Mouse (Mus musculus) heart, adult 8-10 months (tissue): ENCODE measurements around the gene Brsk1. TPM values are rescaled to one million over a fixed set of nuclear protein-coding genes. Genes with fewer than 3 reads are reported as not detected.

ENCODE experiments used
- total RNA-seq, 4 experiments: library from RNA; stranded (reverse); gene quantifications; 2 replicates each; pipeline ENCODE4 v1.2.4; 2022

Brsk1 gene
- total RNA-seq, 4 experiments from 2014 or later, result 0.57 to 1.2 (median 0.98) TPM

Other genes with a start within 250 kb of the Brsk1 start
- gene Rdh13, start 245.0 kb upstream of the Brsk1 start, total RNA-seq, result 10 to 100 TPM; 28.9 to 38.3 (median 32.6) TPM
- 1 to 10 TPM; 1.3 to 5.8 (median 3.6) TPM for gene Eps8l1, start 229.9 kb upstream of the Brsk1 start, total RNA-seq
- 10 to 100 TPM; 55.6 to 74.8 (median 61.6) TPM for gene Ppp1r12c, start 188.9 kb upstream of the Brsk1 start, total RNA-seq
- gene Tnnt1, start 174.2 kb upstream of the Brsk1 start, total RNA-seq, result 10 to 100 TPM; 12.4 to 22.1 (median 19.0) TPM
- over 10,000 TPM in 3 of 4 experiments, 1,000 to 10,000 TPM in 1; 9,443 to 11,840 (median 11,050) TPM for gene Tnni3, start 166.4 kb upstream of the Brsk1 start, total RNA-seq
- 1 to 10 TPM; 2.3 to 3.0 (median 2.6) TPM for gene Dnaaf3, start 158.2 kb upstream of the Brsk1 start, total RNA-seq
- 1 to 10 TPM in 1 of 4 experiments, under 1 TPM in 3; 0.50 to 1.0 (median 0.83) TPM for gene Syt5, start 143.1 kb upstream of the Brsk1 start, total RNA-seq
- not detected for gene Ptprh, start 86.6 kb upstream of the Brsk1 start, total RNA-seq
- 1 to 10 TPM; 4.2 to 6.0 (median 4.8) TPM for gene Tmem86b, start 59.2 kb upstream of the Brsk1 start, total RNA-seq
- 10 to 100 TPM; 70.5 to 77.7 (median 75.8) TPM for gene Ppp6r1, start 31.6 kb upstream of the Brsk1 start, total RNA-seq
- gene Hspbp1, start 5.5 kb upstream of the Brsk1 start, total RNA-seq, result 10 to 100 TPM; 28.4 to 36.3 (median 33.5) TPM
- under 1 TPM in 3 of 4 experiments, not detected in 1; 0.12 to 0.24 (median 0.17) TPM for gene Tmem150b, start 34.6 kb downstream of the Brsk1 start, total RNA-seq
- 10 to 100 TPM in 2 of 4 experiments, 1 to 10 TPM in 2; 7.5 to 10.8 (median 9.7) TPM for gene Kmt5c, start 49.5 kb downstream of the Brsk1 start, total RNA-seq
- gene Cox6b2, start 62.5 kb downstream of the Brsk1 start, total RNA-seq, result 1 to 10 TPM; 1.8 to 3.8 (median 2.8) TPM
- not detected for gene Fam71e2, start 80.7 kb downstream of the Brsk1 start, total RNA-seq
- gene Il11, start 92.3 kb downstream of the Brsk1 start, total RNA-seq, result under 1 TPM in 1 of 4 experiments, not detected in 3; 0.19 TPM
- gene Tmem190, start 92.3 kb downstream of the Brsk1 start, total RNA-seq, result not detected
- 1 to 10 TPM; 2.2 to 5.5 (median 5.0) TPM for gene Tmem238, start 99.1 kb downstream of the Brsk1 start, total RNA-seq
- gene Rpl28, start 102.3 kb downstream of the Brsk1 start, total RNA-seq, result 100 to 1,000 TPM; 453 to 560 (median 508) TPM
- 100 to 1,000 TPM in 1 of 4 experiments, 10 to 100 TPM in 3; 76.2 to 103 (median 88.7) TPM for gene Ube2s, start 122.0 kb downstream of the Brsk1 start, total RNA-seq
- gene Shisa7, start 154.1 kb downstream of the Brsk1 start, total RNA-seq, result under 1 TPM in 3 of 4 experiments, not detected in 1; 0.09 to 0.56 (median 0.25) TPM
- 1 to 10 TPM; 5.3 to 6.1 (median 6.0) TPM for gene Isoc2b, start 179.7 kb downstream of the Brsk1 start, total RNA-seq
- 10 to 100 TPM; 52.2 to 62.9 (median 54.4) TPM for gene Isoc2a, start 186.5 kb downstream of the Brsk1 start, total RNA-seq
- under 1 TPM in 2 of 4 experiments, not detected in 2; 0.22 to 0.43 TPM for gene Gm36210, start 215.9 kb downstream of the Brsk1 start, total RNA-seq
- gene Zfp628, start 224.6 kb downstream of the Brsk1 start, total RNA-seq, result 1 to 10 TPM; 6.4 to 8.4 (median 7.5) TPM
- 1 to 10 TPM; 4.7 to 6.7 (median 5.3) TPM for gene Nat14, start 231.4 kb downstream of the Brsk1 start, total RNA-seq
- 1 to 10 TPM; 1.4 to 2.5 (median 1.9) TPM for gene Ssc5d, start 235.2 kb downstream of the Brsk1 start, total RNA-seq